Mouse (Mus musculus) c-Kit-positive CD71-negative TER-119-negative erythroid progenitor cells, embryonic 14.5 days (primary cell): ENCODE measurements around the gene Gm10324.
"Not testable (repeated sequence)": the region's sequence is repeated elsewhere in the genome, so short reads cannot be mapped to it uniquely, and the experiment has no call there.

Experiments
- DNase-seq: peaks from one replicate; pipeline ENCODE4 v3.0.0-alpha.2; 2013; ENCODE audit warnings: low read depth

Gene Gm10324

GRCm38 (mm10) chr13:66119247-66119646 lies at the start of gene Gm10324:
Gene Gm10324, plus strand, starts transcription at chr13:66119547.
- DNase-seq: not testable (repeated sequence)
